Mouse (Mus musculus) limb, embryonic 15.5 days (tissue): ENCODE results near the gene Xrcc5. TPM values are rescaled to one million over a fixed set of nuclear protein-coding genes. Genes with fewer than 3 reads are reported as not detected.

Source experiments
- ATAC-seq: fragments of 200-750 bp; cut with Nextera tagmentation; 2 replicates; pipeline ENCODE4 v1.8.0; 2017; ENCODE audit warnings: low read depth, moderate TSS enrichment; ENCODE audit not compliant: insufficient number of reproducible peaks, low FRiP score, low TSS enrichment
- H3K27ac ChIP-seq: fragments of 300-500 bp; sonication (generic); 2 replicates; pipeline ENCODE4 v1.5.1; 2015; ENCODE audit warnings: moderate library complexity, mild to moderate bottlenecking, inconsistent platforms
- H3K27me3 ChIP-seq: fragments of 300-500 bp; sonication (generic); 2 replicates; pipeline ENCODE4 v1.6.1; 2015; ENCODE audit warnings: inconsistent platforms
- H3K36me3 ChIP-seq: fragments of 300-500 bp; sonication (generic); 2 replicates; pipeline ENCODE4 v1.6.1; 2015; ENCODE audit warnings: inconsistent platforms
- H3K4me1 ChIP-seq: fragments of 300-500 bp; sonication (generic); 2 replicates; pipeline ENCODE4 v1.6.1; 2015; ENCODE audit warnings: inconsistent platforms
- H3K4me2 ChIP-seq: fragments of 300-500 bp; sonication (generic); 2 replicates; pipeline ENCODE4 v1.6.1; 2015; ENCODE audit warnings: mild to moderate bottlenecking, inconsistent platforms
- H3K4me3 ChIP-seq: fragments of 300-500 bp; sonication (generic); 2 replicates; pipeline ENCODE4 v1.5.1; 2015; ENCODE audit warnings: mild to moderate bottlenecking, inconsistent platforms
- H3K9ac ChIP-seq: fragments of 300-500 bp; sonication (generic); 2 replicates; pipeline ENCODE4 v1.6.1; 2015; ENCODE audit warnings: inconsistent platforms
- H3K9me3 ChIP-seq: fragments of 300-500 bp; sonication (generic); 2 replicates; pipeline ENCODE4 v1.6.1; 2016; ENCODE audit warnings: inconsistent platforms
- WGBS: fragments of 180-500 bp; shearing (Covaris S2); methylation state at CpG from one replicate; pipeline ENCODE4 v1.1.7; 2015; 5-methylcytosine and 5-hydroxymethylcytosine counted together
- polyA plus RNA-seq: library from polyadenylated mRNA; unstranded; fragments of >200 nt; fragmentation: Nextera tagmentation; extraction: Ambion mirVana; gene quantifications from 2 replicates; pipeline ENCODE4 v1.2.1, GENCODE M21; 2015

The Xrcc5 gene
- polyA plus RNA-seq, 1 experiment from 2014 or later: 35.9 TPM

GRCm38 (mm10) chr1:72428526-72428925 lies 121.3 kb downstream of the Xrcc5 start:
- 89% methylated on average over 8 of the region's 8 CpGs for WGBS

GRCm38 (mm10) chr1:72429107-72429807 lies 122.0 kb downstream of the Xrcc5 start:
- ATAC-seq: no peak
- Histone ChIP-seq H3K36me3 (no peaks in the 10 kb centered on the region), H3K9me3 (no peaks in the 10 kb centered on the region), H3K9ac (no peak overlapping the region), H3K27me3 (no peaks in the 10 kb centered on the region), H3K4me1 (no peaks in the 10 kb centered on the region), H3K27ac (no peak overlapping the region), H3K4me3 (no peak overlapping the region), H3K4me2 (no peak overlapping the region)
- 77% methylated on average over 7 of the region's 7 CpGs for WGBS

More at GRCm38 (mm10) chr1:72428526-72428925, 121.3 kb downstream of the Xrcc5 start:
- Histone ChIP-seq H3K4me3 (no peak overlapping the region), H3K4me1 (no peaks in the 10 kb centered on the region), H3K9me3 (no peaks in the 10 kb centered on the region), H3K27me3 (no peaks in the 10 kb centered on the region), H3K27ac (no peak overlapping the region), H3K4me2 (no peak overlapping the region), H3K36me3 (no peaks in the 10 kb centered on the region), H3K9ac (no peak overlapping the region)
- ATAC-seq: no peak

GRCm38 (mm10) chr1:72432579-72432978 lies 125.4 kb downstream of the Xrcc5 start:
- 60% methylated on average over 1 of the region's 1 CpGs for WGBS
- H3K27ac ChIP-seq: no peak overlapping the region

GRCm38 (mm10) chr1:72434510-72434909 lies 127.3 kb downstream of the Xrcc5 start:
- Histone ChIP-seq H3K9me3 (no peaks in the 10 kb centered on the region), H3K36me3 (no peaks in the 10 kb centered on the region), H3K4me1 (no peaks in the 10 kb centered on the region), H3K4me2 (no peak overlapping the region), H3K27ac (no peak overlapping the region), H3K27me3 (no peaks in the 10 kb centered on the region), H3K4me3 (no peak overlapping the region), H3K9ac (no peak overlapping the region)
- no peak for ATAC-seq
- WGBS: 72% methylated on average over 3 of the region's 3 CpGs

More at GRCm38 (mm10) chr1:72432579-72432978, 125.4 kb downstream of the Xrcc5 start:
- H3K4me3 ChIP-seq: no peak overlapping the region
- no peaks in the 10 kb centered on the region for H3K9me3 ChIP-seq
- no peak overlapping the region for H3K9ac ChIP-seq
- H3K4me2 ChIP-seq: no peak overlapping the region
- no peak for ATAC-seq
- H3K27me3 ChIP-seq: no peaks in the 10 kb centered on the region
- H3K36me3 ChIP-seq: no peaks in the 10 kb centered on the region
- no peaks in the 10 kb centered on the region for H3K4me1 ChIP-seq

GRCm38 (mm10) chr1:72436967-72437366 lies 129.7 kb downstream of the Xrcc5 start:
- Histone ChIP-seq H3K27ac (no peak overlapping the region), H3K36me3 (no peaks in the 10 kb centered on the region), H3K9me3 (no peaks in the 10 kb centered on the region), H3K4me1 (no peaks in the 10 kb centered on the region), H3K4me3 (no peak overlapping the region), H3K9ac (no peak overlapping the region), H3K27me3 (no peaks in the 10 kb centered on the region), H3K4me2 (no peak overlapping the region)
- 72% methylated on average over 5 of the region's 5 CpGs for WGBS
- ATAC-seq: no peak

- no peaks in the 10 kb centered on the region for H3K27me3 ChIP-seq
- H3K27ac ChIP-seq: no peak overlapping the region
- H3K36me3 ChIP-seq: no peaks in the 10 kb centered on the region
- H3K4me2 ChIP-seq: no peak overlapping the region
- H3K9me3 ChIP-seq: no peaks in the 10 kb centered on the region
- H3K9ac ChIP-seq: no peak overlapping the region
- H3K4me3 ChIP-seq: no peak overlapping the region
- WGBS: 71% methylated on average over 8 of the region's 8 CpGs
- ATAC-seq: no peak
- H3K4me1 ChIP-seq: no peaks in the 10 kb centered on the region
Observed at GRCm38 (mm10) chr1:72439146-72439545, 131.9 kb downstream of the Xrcc5 start.

GRCm38 (mm10) chr1:72442747-72443146 lies 135.5 kb downstream of the Xrcc5 start:
- WGBS: 86% methylated on average over 2 of the region's 2 CpGs
- H3K27me3 ChIP-seq: no peaks in the 10 kb centered on the region
- no peak overlapping the region for H3K4me2 ChIP-seq
- H3K36me3 ChIP-seq: no peaks in the 10 kb centered on the region
- H3K4me3 ChIP-seq: no peak overlapping the region
- H3K9me3 ChIP-seq: no peaks in the 10 kb centered on the region
- no peak overlapping the region for H3K9ac ChIP-seq
- ATAC-seq: no peak
- H3K4me1 ChIP-seq: no peaks in the 10 kb centered on the region
- no peak overlapping the region for H3K27ac ChIP-seq

Other genes starting within 250 kb of the Xrcc5 start
- 5.4 and 5.6 TPM in 2 replicates for gene Mreg, start 95.1 kb upstream of the Xrcc5 start, polyA plus RNA-seq
- 33.3 and 35.7 TPM in 2 replicates for gene Pecr, start 23.1 kb upstream of the Xrcc5 start, polyA plus RNA-seq
- gene Tmem169, start 23.1 kb upstream of the Xrcc5 start, polyA plus RNA-seq: 3.3 and 3.5 TPM in 2 replicates
- not detected in 2 replicates for gene March4, start 229.5 kb downstream of the Xrcc5 start, polyA plus RNA-seq